Mouse (Mus musculus): ENCODE measurements around the gene Cmtm3. TPM values are rescaled to one million over a fixed set of nuclear protein-coding genes. Genes with fewer than 3 reads are reported as not detected.

Gene Cmtm3
- total RNA-seq, 2 experiments from 2014 or later, result 9.3 to 12.2 TPM

DNA sequence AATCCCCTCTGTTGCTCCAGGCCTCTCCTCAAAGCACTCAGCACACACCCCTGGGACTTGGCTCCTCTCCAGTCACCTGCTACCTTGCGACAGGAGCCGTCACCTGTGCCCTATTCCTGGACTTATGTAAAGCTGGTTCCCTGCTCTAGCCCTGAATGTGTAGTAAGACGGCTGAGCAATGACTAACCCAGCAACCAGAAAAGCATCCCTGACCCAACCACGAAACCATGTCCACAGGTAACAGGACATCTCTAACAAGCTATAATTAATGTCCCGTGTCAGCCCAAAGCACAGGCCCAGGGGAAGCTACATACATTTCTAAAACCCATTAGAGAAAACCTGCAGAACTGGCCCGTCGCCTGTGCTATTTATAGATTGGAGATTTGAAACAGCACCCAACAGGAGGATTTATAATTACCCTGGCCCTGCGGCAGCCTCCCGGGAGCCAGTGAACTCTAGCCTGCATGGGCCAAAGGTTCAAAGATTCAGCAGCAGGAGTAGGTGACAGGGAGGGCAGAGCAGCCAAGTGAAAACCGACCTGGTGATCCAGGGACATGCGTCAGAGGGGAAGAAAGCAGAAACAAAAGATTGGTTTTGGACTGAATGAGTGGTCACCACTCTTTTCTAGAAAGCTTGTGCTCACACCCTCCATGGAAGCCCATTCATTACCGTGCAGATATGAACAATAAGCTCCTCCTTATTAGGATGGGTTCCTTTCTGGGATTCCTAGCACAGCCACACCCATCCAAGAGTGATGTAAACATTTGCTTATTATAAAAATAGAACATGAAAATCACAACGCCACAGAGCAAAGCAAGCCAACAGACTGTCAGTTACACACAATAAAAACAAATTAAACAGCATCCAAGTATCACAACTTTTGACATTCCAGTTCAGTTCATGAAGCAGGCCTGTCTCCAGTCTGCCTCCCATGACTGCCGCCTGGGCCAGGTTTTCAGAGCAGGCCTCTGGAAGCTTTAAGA is 35.9 kb downstream of the Cmtm3 start:
- intact Hi-C loops (cut with DNase I), result no loop called here

DNA sequence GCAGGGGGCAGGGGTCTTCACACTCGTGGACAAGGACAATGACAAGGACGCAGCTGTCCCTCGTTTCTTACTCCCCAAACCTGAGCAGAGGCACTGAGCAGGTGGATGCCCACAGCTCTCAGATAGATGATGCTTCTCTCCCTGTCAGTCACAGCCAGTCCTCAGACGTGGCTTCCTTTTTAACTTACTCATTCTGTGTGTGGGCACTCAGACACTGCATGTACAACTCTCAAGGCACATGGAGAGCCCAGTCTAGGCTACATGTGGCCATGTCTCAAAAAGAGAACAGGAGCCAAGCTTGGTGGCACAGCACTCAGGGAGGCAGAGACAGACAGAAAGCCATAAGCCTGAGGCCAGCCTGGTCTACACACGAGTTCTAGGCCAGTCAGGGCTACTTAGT is 36.7 kb downstream of the Cmtm3 start:
- DNase-seq (ENCODE audit: low spot score in 2 of 2), result peak in 1 of 2 experiments; percentile 56
- intact Hi-C loops (cut with DNase I), result no loop called here

More for the DNA sequence above, 35.9 kb downstream of the Cmtm3 start:
- DNase-seq (ENCODE audit: low spot score in 2 of 2), result no peak

DNA sequence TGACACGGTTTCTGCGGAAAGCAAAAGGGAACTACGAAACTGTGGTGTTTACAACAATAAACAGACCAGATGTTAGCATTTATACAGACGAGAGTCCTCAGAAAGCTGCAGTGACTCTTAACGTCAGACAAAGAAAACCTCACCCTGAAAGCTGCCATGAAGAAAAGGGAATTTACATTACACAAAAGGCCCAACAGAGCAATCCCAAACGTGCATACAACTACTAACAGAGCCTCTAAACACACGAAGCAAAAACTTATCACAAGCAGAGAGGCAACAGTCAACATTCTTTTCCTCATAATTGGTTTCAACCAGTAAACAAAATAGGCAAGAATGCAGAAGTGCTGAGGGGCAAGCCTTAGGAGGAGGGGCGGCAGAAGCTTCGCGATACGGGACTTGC is 37.5 kb downstream of the Cmtm3 start:
- intact Hi-C loops (cut with DNase I), result no loop called here
- no peak for DNase-seq (ENCODE audit: low spot score in 2 of 2)

DNA sequence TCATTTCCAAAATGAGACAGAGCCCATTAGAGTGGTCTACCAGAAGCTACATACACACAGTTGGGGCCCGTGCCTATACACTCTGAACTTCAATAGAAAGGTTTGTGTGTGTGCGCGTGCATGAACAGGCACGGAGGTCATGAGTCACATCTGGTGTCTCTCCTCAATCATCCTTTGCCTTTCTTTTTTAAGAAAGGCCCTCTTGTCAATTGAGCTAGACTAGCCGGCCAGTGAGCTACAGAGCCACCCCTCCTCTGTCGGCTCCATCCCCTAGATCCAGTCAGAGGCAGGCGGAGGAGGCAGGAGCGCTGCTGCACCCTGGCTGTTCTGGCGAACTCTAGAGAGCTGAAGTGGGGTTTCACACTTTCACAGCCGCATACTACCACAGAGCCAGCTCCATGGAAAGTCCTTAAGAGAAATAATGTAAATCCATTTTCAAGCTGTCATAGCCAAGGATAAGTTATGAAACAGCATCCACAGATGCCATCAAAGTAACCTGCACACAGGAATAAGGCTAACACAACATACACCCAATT is 40.2 kb downstream of the Cmtm3 start:
- peak in 1 of 2 experiments; percentile 57 for DNase-seq (ENCODE audit: low spot score in 2 of 2)

DNA sequence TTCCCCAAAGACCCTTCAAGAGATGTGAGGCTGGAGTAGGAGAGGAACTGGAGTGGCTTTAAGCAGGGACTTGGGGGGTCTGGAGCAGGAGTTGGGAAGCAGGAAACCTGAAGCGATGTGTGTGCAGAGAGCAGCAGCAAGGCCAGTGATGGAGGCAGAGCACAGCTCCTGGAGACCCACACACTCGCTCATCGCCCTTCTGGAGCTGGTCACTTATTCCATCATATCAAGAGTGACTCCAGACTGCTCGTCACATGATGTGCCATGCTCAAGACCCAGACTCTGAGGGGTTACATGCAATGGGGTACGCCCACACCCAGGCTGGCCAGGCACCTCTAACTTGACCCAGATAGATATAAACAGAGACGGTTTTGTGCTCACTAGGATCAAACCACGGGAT is 41.1 kb downstream of the Cmtm3 start:
- DNase-seq (ENCODE audit: low spot score in 2 of 2), result no peak

More for the DNA sequence above, 40.2 kb downstream of the Cmtm3 start:
- intact Hi-C loops (cut with DNase I), result loop anchor here (2.0 kb wide), 1 partner anchor 15 kb away; the partner anchor contains the start of gene Cmtm4

DNA sequence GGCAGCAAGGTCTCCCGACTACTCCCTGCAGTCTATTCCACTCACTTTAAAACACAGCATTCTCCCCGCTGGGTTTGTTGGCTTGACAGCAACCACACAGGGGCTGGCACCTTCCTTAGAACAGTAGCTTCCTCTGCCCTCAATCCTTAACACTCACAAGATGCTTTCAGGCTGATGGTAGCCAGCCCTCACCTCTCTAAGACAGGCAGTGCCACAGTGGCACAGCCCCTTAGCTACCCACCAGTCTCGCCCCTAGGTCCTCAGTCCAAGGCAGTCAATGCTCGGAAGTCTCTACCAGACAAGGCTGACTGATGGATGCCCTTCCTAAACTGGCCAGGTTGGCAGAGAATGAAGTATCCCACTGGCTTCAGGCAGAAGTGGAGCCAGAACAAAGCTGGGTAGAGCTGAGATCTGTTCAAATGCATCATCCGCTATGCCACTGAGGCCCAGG is 41.8 kb downstream of the Cmtm3 start:
- no peak for DNase-seq (ENCODE audit: low spot score in 2 of 2)
- intact Hi-C loops (cut with DNase I), result no loop called here

More for the DNA sequence above, 41.1 kb downstream of the Cmtm3 start:
- intact Hi-C loops (cut with DNase I), result no loop called here

DNA sequence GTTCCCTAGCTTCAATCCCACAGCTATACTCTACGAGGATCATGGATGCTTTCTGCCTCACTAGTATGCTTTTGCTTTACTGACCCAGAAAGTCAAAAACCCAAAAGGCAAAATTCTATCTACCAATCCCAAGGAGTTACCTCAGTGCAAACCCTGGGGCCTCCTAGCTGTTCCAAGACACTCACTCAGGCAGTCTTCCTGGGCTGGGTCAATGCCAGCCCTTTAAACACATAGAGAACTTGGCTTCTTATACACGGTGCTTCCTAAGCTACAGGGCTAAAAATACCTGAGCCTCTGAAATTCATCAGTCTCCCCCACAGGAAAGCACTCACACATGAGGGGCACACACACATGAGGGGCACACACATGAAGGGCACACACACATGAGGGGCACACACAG is 44.1 kb downstream of the Cmtm3 start:
- DNase-seq (ENCODE audit: low spot score in 2 of 2), result peak in 1 of 2 experiments; percentile 62
- intact Hi-C loops (cut with DNase I), result no loop called here

DNA sequence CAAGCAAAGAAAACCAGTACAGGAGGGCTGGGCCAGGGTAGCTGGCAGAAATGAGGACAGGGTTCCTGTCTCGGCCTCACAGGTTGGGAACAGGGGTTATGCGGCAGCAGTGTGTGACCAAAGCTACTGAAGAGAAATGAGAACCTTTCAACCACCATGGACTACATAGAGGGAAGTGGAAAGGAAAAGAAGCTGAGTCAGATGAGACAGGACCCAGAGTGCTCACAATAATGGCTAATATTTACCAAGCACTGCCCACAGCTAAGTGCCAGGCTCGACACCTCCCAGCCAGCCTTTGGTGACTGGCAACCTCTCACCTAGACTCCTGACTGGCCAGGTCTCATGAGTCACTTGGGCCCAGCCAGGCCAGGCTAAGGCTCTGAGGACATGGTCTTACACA is 44.8 kb downstream of the Cmtm3 start:
- intact Hi-C loops (cut with DNase I), result no loop called here
- DNase-seq (ENCODE audit: low spot score in 2 of 2), result no peak

DNA sequence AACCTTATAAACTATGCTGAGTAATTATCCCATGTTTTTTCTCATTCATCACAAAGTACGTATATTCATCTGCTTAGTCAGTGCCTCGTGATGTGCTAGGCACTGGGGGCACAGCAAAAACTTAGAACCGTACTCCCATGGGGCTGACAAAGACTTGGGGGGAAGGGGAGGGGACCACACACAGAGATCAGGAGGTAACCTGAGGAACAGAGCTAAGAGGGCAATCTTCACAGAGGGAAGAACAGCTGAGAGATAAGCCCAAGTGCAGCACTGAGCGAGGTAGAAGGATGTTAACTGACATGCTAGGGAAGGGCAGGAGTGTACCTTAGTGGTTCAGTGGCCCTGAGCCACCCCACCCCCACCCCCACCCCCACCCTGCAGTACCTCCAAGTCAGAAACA is 47.5 kb downstream of the Cmtm3 start:
- no peak for DNase-seq (ENCODE audit: low spot score in 2 of 2)
- intact Hi-C loops (cut with DNase I), result no loop called here

DNA sequence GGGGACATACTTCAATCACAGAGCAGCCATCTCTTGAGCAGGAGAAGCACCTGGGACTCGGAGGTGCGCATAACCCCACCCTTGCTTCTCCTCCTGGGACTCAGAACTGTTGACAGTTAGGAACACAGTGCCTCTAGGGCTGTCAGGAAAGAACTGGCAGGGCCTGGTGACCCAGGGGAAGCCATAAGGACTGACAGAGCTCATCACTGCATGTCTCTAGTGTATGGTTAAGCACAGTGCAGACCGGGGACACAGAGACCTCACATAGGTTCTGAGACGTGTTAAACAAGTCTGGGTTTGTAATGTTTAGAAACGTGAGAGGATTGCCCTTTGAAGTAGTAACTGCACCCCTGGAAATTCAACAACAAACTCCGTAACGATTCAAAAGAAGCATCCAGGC is 48.3 kb downstream of the Cmtm3 start:
- intact Hi-C loops (cut with DNase I), result no loop called here

DNA sequence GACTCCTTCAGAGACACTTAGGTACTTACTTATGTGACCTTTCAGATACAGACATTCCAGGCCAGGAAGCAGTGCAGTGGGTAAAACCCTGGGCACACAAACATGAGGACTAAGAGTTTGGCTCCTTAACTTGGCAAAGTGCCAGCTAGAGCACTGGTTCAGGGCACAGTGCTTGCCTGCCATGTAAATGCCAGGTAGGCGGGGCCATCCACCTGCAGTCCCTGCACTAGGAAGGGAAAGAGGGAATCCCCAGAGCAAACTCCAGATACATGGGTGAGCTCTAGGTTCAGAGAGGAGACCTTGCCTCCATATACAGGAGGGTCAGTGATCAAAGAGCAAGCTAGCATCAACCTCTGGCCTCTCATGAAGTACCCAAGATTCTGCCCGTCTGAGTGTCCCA is 48.8 kb downstream of the Cmtm3 start:
- intact Hi-C loops (cut with DNase I), result no loop called here
- DNase-seq (ENCODE audit: low spot score in 2 of 2), result no peak

More for the DNA sequence above, 48.3 kb downstream of the Cmtm3 start:
- DNase-seq (ENCODE audit: low spot score in 2 of 2), result no peak

DNA sequence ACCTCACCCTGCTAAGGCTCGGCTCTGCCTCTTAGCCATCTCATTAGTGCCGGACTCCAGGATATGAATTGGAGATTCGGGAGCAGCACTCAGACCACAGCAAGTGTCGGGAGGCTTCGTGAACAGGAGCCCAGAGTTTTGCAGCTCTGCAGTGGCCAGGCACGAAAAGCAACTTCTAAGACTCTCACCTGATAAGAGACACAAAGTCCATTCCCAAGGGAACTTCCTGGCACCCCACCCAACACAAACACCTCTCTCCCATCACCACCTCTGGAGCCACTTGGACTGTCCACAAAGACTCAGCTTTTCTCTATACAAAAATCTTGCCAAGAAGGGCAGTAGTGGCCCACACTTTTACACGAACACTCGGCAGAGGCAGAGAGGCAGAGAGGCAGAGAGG is 51.0 kb downstream of the Cmtm3 start:
- intact Hi-C loops (cut with DNase I), result no loop called here
- no peak for DNase-seq (ENCODE audit: low spot score in 2 of 2)

DNA sequence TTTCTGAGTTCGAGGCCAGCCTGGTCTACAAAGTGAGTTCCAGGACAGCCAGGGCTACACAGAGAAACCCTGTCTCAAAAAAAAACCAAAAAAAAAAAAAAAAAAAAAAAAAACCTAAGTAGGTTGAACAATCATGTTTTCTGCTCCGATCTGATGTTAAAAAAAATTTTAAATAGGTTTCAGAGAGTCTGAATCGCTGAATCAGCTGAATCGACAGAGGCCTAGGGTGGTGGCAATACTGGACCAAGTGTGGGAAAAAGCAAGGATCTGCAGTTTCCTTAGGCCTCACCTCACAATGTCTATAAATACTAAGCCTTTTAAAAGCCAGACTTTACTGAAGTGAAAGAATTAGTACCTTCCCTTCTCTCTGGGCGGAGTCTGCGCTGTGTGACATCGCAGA is 53.9 kb downstream of the Cmtm3 start:
- no peak for DNase-seq (ENCODE audit: low spot score in 2 of 2)
- intact Hi-C loops (cut with DNase I), result no loop called here

DNA sequence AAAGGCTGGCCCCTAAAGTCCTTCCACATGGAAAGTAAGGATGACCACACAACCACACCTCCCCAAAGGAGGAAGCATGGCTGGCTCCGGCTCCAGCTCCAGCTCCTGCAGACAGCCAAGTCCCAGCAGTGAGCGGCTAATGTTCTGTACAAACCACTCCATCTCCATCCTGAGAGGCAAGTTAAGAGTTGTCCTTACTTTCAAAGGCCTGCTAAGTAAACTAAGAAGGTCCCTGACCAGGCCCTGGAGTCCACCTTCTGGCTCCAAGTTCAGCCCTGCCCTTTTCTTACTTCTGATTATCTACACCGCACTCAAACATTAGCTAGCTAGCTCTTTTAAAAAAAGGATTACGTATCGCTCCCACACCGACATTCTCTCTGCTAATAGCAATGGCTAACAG is 54.6 kb downstream of the Cmtm3 start:
- DNase-seq (ENCODE audit: low spot score in 2 of 2), result no peak
- intact Hi-C loops (cut with DNase I), result loop anchor here (2.0 kb wide), 2 partner anchors 15 to 41 kb away; no protein-coding TSS in a partner anchor

DNA sequence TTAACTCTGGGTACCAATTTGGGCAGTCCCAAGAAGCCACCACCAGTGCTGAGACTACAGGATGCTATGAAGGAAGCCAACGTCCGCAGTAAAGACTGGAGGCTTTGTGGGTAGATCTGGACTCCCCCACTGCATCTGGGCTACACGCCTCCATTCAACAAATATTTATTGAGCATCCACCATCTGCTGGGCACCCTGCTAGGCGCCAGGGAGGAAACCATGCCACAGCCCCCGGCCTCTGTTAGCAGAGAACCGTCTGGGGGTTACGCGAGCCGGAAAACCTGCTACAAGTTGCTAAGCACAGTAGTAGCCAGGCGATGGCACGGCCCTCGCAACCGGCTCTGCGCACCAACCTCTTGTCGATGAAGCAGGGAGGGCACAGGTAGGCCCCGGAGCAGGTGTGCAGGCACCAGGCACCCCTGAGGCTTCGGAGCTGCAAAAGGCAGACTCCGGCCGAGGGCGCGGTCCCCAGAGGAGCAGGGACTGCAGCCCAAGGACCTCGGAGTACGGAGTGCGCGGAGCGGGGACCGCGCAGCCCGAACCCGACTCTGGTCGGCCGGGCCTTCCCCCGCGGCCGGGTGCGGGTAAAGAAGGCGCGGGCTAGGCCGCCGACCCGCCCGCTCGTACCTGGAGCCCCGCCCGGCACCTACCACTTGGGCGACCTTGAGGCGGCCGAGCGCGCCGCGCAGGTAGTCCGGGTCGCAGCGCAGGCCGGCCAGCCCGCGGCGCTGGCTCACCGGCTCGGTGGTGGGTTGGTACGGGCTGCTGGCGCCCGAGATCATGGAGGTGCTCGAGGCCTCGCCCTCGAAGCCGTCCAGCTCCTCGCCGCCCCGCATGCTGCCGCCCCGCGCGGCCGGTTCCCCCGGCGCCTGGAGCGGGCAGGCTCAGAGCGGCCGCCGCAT is 55.8 kb downstream of the Cmtm3 start:
- intact Hi-C loops (cut with DNase I), result loop anchor here (2.0 kb wide), 2 partner anchors 16 to 40 kb away; no protein-coding TSS in a partner anchor
- DNase-seq (ENCODE audit: low spot score in 2 of 2), result peak; percentile 55 to 60

DNA sequence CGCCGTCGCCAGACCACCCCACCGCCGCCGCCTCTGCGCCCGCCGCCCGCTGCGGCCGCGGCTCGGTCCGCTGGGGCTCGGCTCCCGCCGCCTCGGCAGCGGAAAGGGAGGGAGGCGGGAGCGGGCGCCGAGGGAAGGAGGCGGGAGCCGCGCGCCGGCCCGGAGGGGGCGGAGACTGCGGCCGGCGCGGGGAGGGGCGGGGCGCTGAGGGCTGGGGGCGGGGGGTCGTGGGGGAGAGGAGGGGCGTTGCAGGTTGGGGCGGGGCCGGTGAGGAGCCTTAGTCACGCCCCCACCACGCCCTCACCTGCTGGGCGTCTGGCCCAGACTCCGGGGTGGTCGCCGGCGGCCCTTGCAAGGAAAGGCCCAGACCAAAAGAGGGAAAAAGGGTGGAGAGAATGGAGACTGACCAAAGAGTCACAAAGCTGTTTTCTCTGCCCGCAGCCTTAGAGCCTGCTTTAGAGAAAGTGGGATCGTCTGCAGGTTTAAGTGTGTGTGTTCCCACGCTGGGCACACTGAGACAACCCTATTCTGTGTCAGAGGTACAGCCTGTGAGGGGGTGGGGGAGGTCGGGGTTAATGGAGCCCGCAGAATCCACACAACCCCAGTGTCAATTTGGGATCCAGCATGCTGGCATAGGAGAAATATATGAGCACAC is 56.6 kb downstream of the Cmtm3 start, which contains the start of gene Cmtm4:
Gene Cmtm4 (minus strand): TSS at position 105 of the 655 bp plus-strand sequence.
- no peak for DNase-seq (ENCODE audit: low spot score in 2 of 2)
- intact Hi-C loops (cut with DNase I), result loop anchor here (2.0 kb wide), 2 partner anchors 17 to 39 kb away; no protein-coding TSS in a partner anchor
